Mouse (Mus musculus) heart, postnatal 14 days (tissue): ENCODE data around the gene Lin52. TPM values are rescaled to one million over a fixed set of nuclear protein-coding genes. Genes with fewer than 3 reads are reported as not detected.
"Not testable (repeated sequence)": the region's sequence is repeated elsewhere in the genome, so short reads cannot be mapped to it uniquely, and the experiment has no call there.

ENCODE experiments used
- DNase-seq, 2 experiments: peaks; one replicate each; pipeline ENCODE4 v3.0.0; 2021 to 2022
- intact Hi-C: fragments of 180-260 bp; cut with DNase I; formaldehyde crosslinking; loops from one replicate; pipeline ENCODE4 v1.15.1; 2025
- total RNA-seq, 2 experiments: library from RNA; stranded (reverse); gene quantifications; 2 replicates each; pipeline ENCODE4 v1.2.3; 2021

Gene Lin52
- total RNA-seq, 2 experiments from 2014 or later, result 9.7 to 10.6 TPM

DNA sequence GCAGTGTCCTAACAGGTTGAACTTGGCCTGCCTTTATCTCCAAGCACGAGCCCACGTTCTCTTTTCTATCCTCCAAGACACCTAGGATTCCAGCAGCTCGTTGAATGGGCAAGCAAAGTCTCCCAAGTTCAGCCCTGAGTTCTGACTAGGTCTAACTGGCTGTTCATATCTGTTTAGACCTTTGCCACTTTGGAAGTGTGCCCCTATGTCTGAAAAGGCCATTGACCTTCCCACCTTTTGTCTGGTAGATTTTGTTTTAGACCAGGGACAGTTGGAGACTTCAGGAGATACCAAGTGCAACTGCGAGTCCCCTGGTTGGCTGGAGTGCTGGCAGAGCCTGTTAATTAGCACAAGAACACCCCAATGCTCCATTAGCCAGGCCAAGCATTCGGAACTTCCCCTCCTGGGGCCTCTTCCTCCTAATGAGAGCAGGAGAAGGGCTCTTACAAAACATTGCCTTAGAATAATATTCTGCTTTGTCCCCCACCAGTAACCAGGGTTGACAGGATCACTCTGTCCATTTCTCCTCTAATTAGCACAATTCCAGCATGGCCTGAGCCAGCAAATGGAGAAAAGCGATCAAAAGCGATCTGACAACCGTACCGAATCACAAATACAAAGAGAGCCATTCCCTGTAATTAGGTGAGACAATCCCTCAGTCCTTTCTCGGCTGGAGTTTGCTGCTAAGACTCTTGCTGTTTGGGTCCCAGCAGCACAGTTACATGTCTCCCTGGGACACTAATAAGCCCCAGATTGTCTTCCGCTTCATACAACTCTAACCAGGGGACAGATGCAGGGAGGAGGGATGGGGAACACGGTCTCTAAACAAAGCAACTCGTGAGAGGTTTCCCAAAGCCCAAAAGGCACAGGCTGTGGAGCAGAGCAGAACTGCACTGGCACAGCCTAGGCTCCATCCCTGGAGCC lies 80.9 kb downstream of the Lin52 start:
- no peak for DNase-seq
- intact Hi-C loops, result no loop called here

- intact Hi-C loops, result no loop called here
- no peak for DNase-seq
These were observed 81.6 kb downstream of the Lin52 start for GRCm38 (mm10) chr12:84532830-84533199.

GRCm38 (mm10) chr12:84533706-84534486 lies 82.7 kb downstream of the Lin52 start:
- intact Hi-C loops, result no loop called here
- no peak for DNase-seq

- intact Hi-C loops, DNase-seq: not testable (repeated sequence)
These were observed 88.3 kb downstream of the Lin52 start for GRCm38 (mm10) chr12:84539537-84539936.

GRCm38 (mm10) chr12:84541391-84541958 lies 90.3 kb downstream of the Lin52 start:
- DNase-seq, result no peak
- intact Hi-C loops, result loop anchor here (5.0 kb wide), 1 partner anchor 74 kb away; no protein-coding TSS in a partner anchor

- peak; percentile 70 to 78 for DNase-seq
- intact Hi-C loops, result loop anchor here (5.0 kb wide), 1 partner anchor 41 kb away; no protein-coding TSS in a partner anchor
These were observed 94.8 kb downstream of the Lin52 start for GRCm38 (mm10) chr12:84546028-84546427.

DNA sequence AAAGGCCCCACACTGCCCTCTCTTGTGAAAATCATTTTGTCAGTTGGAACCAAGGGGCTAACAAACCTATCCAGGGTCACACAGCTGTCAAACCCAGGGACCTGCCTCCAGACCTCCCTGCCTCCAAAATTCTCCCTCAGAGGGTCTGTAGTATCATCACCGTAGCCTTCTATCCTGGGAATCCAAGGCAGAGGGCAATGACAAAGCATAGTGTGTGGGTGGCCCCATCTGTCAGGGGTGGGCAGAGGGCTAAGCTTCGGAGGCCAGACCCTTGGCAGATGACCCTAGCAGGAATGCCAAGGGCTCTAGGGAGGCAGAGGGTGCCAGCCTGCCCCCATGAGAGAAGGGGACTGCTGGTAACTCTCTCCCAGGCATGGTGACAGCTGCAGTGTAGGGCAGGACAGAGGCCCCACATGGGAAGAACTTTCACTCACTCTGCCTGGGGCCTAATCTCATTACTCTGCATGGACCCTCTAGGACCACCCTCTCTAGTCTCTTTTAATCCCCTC lies 95.4 kb downstream of the Lin52 start:
- intact Hi-C loops, result loop anchor here (5.0 kb wide), 1 partner anchor 41 kb away; no protein-coding TSS in a partner anchor
- no peak for DNase-seq

GRCm38 (mm10) chr12:84548251-84548650 lies 97.0 kb downstream of the Lin52 start:
- no peak for DNase-seq
- intact Hi-C loops, result loop anchor here (5.0 kb wide), 1 partner anchor 39 kb away; no protein-coding TSS in a partner anchor

- intact Hi-C loops, result no loop called here
- DNase-seq, result no peak
These were observed 104.0 kb downstream of the Lin52 start for GRCm38 (mm10) chr12:84555218-84555617.

DNA sequence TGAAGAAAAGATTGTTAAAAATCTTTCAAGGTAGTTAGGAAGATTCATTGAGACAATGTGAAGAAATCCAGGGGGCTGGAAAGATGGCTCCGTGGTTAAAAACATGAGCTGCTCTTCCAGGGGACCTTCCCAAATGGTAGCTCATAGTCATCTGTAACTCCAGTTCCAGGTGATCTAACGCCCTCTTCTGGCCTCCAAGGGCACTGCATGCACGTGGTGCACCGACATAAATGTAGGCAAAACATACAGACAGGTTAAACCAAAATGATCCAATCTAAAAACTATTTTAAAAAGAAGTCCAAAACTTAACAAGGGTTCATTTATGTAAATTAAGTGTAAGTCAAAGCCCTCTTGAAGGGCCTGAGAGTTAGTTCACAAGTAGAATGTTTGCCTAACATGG lies 111.3 kb downstream of the Lin52 start:
- no peak for DNase-seq

DNA sequence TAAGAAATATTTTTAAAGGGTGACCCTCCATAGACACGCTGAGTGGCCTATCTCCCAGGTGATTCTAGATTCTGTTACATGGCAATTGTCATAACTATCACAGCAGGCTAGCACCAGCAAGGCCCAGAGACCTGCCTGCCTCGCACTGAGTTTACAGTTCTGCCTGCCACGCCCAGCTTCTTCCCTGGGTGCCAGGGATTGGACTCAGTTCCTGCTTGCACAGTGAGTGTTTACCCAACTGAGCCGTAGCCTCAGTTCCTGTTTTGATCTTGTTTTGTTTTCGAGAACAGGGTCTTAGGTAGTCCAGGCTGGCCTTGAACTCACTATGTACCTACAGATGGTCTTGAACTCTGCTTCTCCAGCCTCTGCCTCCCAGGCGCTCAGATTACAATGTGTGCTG lies 116.4 kb downstream of the Lin52 start:
- intact Hi-C loops, result no loop called here
- DNase-seq, result no peak

More for the DNA sequence above, 111.3 kb downstream of the Lin52 start:
- intact Hi-C loops, result no loop called here

DNA sequence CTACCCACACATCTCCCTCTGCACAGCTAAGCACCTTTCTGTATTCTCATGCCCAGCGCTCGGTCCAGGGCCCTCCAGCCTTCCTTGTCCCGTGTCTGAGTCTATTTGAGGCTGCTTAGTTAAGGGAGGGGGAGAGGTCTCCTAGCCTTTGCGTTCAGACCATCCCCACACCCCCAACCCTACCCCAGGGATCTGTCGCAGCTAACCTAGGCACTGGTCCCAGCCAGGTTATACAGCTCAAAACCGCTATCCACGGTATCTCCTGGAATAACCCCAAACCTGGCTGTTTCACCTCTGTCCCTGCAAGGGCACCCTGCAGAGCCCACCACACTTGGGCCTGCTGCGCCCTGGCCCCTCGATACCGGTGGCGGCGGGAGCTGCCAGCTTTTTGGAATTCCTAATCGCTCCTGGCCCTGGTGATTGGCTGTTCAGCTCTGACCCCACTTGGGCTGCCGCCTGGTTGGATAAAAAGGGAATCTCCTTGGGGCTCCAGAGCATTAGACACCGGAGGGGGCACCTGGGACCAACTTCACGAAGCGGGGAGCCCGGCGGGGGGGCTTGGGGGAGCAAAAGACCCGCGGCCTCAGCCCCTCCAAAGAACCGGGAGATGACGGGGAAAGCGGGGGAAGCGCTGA lies 118.2 kb downstream of the Lin52 start, which contains the start of gene Vsx2:
TSS of gene Vsx2 (plus strand) at position 427 of the 635 bp plus-strand sequence.
- no peak for DNase-seq

DNA sequence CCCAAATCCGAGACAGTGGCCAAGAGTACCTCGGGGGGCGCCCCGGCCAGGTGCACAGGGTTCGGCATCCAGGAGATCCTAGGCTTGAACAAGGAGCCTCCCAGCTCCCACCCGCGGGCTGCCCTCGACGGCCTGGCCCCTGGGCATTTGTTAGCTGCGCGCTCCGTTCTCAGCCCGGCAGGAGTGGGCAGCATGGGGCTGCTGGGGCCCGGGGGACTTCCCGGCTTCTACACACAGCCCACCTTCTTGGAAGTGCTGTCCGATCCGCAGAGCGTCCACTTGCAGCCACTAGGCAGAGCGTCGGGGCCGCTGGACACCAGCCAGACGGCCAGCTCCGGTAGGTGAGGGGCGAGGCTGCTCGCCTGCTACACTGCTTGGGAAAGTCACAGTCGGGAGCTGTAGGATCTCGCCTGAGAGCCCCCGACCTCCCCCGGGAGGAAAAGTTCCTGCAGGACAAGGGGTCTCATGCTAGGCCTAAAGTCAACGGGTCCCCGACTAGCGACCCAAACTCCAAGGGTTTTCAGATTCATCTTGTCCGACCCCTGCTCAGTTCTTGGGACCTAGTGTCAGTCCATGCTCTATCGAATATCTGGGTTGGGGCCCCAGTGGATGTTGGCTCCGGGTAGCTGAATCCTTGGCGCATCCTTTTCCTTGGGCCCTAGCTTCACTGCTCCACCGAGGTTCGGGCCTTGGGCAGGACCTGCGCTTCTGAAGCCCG lies 118.9 kb downstream of the Lin52 start:
- intact Hi-C loops, result no loop called here
- DNase-seq, result no peak

More for the DNA sequence above, 118.2 kb downstream of the Lin52 start, which contains the start of gene Vsx2:
- intact Hi-C loops, result no loop called here

DNA sequence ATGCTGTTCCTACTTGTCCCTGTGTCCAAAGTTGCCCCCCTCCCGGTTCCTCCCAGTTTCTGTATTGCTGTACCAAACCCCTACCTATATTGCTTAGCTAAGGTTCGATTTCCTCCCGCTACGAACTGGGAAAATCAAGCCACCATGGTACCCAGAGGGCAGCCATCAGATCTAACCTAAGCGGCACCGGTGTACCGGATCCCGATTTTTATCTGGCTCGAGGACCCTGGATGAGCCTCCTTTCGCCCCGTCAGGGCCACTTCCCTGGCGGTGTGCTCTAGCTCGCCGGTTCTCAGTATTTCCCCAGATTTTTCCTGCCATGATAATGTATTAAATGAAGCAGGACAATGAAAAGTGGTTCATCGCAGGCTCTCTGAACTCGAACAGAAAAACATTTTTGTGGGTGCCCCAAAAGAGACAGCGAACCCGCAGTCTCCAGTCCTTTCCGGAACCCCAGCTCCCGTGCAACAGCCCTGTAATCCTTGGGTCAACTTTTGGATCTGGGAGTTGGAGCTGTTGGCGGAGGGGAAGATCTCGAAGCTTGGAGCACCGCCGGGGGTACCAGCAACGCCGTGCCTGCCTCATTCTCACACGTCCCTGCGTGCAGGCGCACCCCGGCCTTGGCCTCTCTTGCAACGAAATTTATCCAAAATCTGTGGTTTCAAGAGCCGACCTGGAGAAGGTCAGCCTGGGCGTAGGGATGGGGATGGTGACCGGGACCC lies 119.6 kb downstream of the Lin52 start:
- intact Hi-C loops, result no loop called here
- peak in 1 of 2 experiments; percentile 7 for DNase-seq

DNA sequence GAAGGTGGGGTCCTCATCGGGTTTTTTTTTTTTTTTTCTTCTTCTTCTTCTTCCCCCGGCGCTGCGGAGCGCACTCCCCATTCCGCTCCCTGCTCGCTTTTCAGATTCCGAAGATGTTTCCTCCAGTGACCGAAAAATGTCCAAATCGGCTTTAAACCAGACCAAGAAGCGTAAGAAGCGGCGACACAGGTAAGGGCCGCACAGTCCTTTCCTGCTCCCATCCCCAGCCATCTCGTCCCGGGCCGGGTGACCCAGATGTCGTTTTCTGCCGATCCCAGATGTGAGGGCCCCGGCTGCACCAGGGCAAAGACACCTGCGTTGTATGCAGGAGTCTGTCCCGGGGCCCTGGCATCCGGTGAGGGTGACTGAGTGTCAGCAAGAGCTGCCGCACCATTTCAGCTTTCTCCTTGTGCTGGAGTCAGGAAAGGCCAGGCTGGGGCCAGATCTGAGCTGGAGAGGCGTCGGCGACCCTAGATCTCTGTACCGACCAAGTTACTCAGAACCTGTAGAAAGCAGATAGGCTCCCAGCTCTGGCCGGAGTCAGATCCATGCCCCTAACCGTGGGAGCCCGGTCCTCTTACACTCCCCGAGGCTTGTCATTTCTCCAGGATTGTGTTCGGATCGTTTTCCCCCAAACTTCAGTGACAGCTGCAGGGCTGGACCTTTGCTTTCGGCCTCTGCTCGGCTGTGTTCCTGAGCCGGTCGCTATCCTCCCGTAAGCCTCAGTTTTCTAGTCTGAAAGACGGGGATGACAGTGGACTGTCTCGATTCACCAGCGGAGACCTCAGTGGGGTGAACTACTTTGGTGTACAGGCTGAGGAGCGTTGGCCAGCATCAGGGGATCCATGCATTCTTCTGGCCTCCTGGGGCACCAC lies 120.5 kb downstream of the Lin52 start:
- DNase-seq, result peak; percentile 6 to 12
- intact Hi-C loops, result no loop called here

DNA sequence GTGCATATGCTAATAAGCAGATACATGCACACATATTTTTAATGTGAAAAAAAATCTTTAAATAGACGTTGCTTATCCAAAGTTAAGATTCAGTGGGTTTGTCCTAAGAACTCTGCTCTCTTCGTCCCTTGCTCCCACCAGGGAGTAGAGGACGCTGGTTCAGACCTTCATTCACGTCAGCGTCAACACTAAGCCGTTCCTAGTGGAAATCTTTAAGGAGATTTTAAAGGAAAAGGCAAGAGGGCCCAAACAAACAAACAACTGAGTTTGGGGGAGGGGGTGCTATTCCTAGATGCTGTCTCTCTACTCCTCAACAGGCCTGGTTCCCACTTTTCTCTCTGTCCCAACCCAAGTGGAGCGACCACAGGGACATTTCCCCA lies 121.1 kb downstream of the Lin52 start:
- intact Hi-C loops, result no loop called here
- DNase-seq, result no peak

- DNase-seq, result no peak
- intact Hi-C loops, result no loop called here
These were observed 121.9 kb downstream of the Lin52 start for GRCm38 (mm10) chr12:84573094-84573493.
